Mouse (Mus musculus): ENCODE measurements around the gene Atp6ap1l. TPM values are rescaled to one million over a fixed set of nuclear protein-coding genes. Genes with fewer than 3 reads are reported as not detected.

Gene Atp6ap1l
- 0.08 and 0.10 TPM in 2 replicates for polyA plus RNA-seq (2012; rRNA removed)

GRCm38 (mm10) chr13:90905176-90905575 is at the start of gene Atp6ap1l:
Gene Atp6ap1l (minus strand): TSS chr13:90905355.

GRCm38 (mm10) chr13:90922751-90923612 is 17.8 kb upstream of the Atp6ap1l start, which contains the start of gene Rps23:
Gene Rps23 (plus strand): TSS chr13:90922958.

Other genes starting within 250 kb of the Atp6ap1l start
- gene Rps23, start 17.6 kb upstream of the Atp6ap1l start, polyA plus RNA-seq (2012; rRNA removed) = 815 and 886 TPM in 2 replicates